Mouse (Mus musculus) lung, postnatal 0 days (tissue): ENCODE data around the gene Smad1.

Experiments
- CTCF ChIP-seq: IDR thresholded peaks from 2 replicates; pipeline ENCODE4 v1.5.1; 2016; ENCODE audit warnings: antibody characterized with exemption, mild to moderate bottlenecking
- EP300 ChIP-seq: IDR thresholded peaks from 2 replicates; pipeline ENCODE4 v1.6.1; 2016; ENCODE audit warnings: antibody characterized with exemption, mild to moderate bottlenecking, control low read depth

DNA sequence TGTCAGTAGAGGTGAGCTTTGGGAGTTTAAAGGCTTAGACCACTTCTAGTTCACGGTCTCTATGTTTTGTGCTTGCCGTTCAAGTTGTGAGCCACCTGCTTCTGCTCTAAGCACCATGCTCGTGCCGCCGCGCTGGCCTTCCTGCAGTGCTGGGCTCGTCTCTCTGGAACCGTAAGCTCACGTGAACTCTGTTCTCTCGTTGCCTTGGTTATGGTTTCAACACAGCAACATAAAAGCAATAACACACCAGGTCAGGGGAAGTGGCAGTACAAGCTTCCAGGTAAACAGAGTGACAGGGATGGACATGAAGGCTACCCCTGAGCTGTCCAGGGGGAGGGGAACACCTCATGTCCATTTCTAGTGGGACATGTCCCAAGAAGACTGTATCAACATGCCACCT lies 52.9 kb downstream of the Smad1 start:
- no peak for TF ChIP-seq CTCF
- no peak for TF ChIP-seq EP300
